12 mouse cellular contexts compared by ENCODE assay signal in genomic region chr10:22843440-22844361, GRCm38 (mm10). TPM values are rescaled to one million over a fixed set of nuclear protein-coding genes. Genes with fewer than 3 reads are reported as not detected.
DNase-seq lines count a peak whose midpoint lies in the region; ATAC-seq lines count a peak whose summit lies in the region.
"Had no signal": no experiment of that assay in that cellular context is flagged by ENCODE, and none has a peak within 500 bp of the region (broad histone marks: within the 10 kb centered on the region; RNA-seq: fewer than 3 reads in every experiment).

No protein-coding gene starts in this region.

- no peaks in the 10 kb centered on the region for H3K4me1 ChIP-seq in embryonic facial prominence, embryonic 12.5 days
- peaks cover 16% of the 10 kb centered on the region for H3K4me1 ChIP-seq in limb, embryonic 10.5 days

- H3K27me3 ChIP-seq in embryonic facial prominence, embryonic 12.5 days = peaks cover 59% of the 10 kb centered on the region
- H3K27me3 ChIP-seq in limb, embryonic 10.5 days (ENCODE audit: low read depth, poor library complexity, severe bottlenecking) = peaks cover 68% of the 10 kb centered on the region

- 0 out of 2 replicates have a peak overlapping the region, but pooled peaks have one; percentile 5 for H3K4me3 ChIP-seq in embryonic facial prominence, embryonic 12.5 days
- peak overlapping the region; percentile 27 for H3K4me3 ChIP-seq in limb, embryonic 10.5 days

- no peak for ATAC-seq in embryonic facial prominence, embryonic 12.5 days (ENCODE audit: insufficient number of reproducible peaks, insufficient read depth, low FRiP score, low TSS enrichment)

- H3K9me3 ChIP-seq in embryonic facial prominence, embryonic 12.5 days = no peaks in the 10 kb centered on the region
- no peaks in the 10 kb centered on the region for H3K9me3 ChIP-seq in limb, embryonic 10.5 days (replicated peaks)

- WGBS in embryonic facial prominence, embryonic 12.5 days = under 1% methylated on average over 26 of the region's 26 CpGs
- under 1% methylated on average over 26 of the region's 26 CpGs for WGBS in limb, embryonic 10.5 days

- no peak overlapping the region for H3K9ac ChIP-seq in embryonic facial prominence, embryonic 12.5 days

- H3K27ac ChIP-seq in embryonic facial prominence, embryonic 12.5 days = no peak overlapping the region
- H3K27ac ChIP-seq in limb, embryonic 10.5 days = no peak overlapping the region

- no peaks in the 10 kb centered on the region for H3K36me3 ChIP-seq in embryonic facial prominence, embryonic 12.5 days
- no peaks in the 10 kb centered on the region for H3K36me3 ChIP-seq in limb, embryonic 10.5 days

- H3K4me2 ChIP-seq in embryonic facial prominence, embryonic 12.5 days (replicated peaks) = 0 out of 2 replicates have a peak overlapping the region, but pooled peaks have one; percentile 12

- DNase-seq in kidney, postnatal 4 days = peak; percentile 36 to 48
- DNase-seq in kidney, postnatal 25 days = no peak
- peak; percentile 44 for DNase-seq in limb, embryonic 10.5 days (ENCODE audit: low spot score)
- peak; percentile 33 for DNase-seq in retina, embryonic 14.5 days (ENCODE audit: low spot score)
- DNase-seq in cerebellum, adult 8-10 months = no peak
- DNase-seq in layer of hippocampus, adult 9-11 months = no peak
- no peak for DNase-seq in cerebellum, postnatal 36 days
- DNase-seq: cerebellum, adult 11-12 months; kidney, adult 2 months; lung, adult 18-20 months had no signal

RNA-seq across cellular contexts. Expression of gene Tcf21, which starts 23.7 kb away (rescaled TPM):
- polyA plus RNA-seq in embryonic facial prominence, embryonic 12.5 days (2016; fragmentation: Nextera tagmentation; extraction: Ambion mirVana) = 2.5 TPM in 2 replicates
- polyA plus RNA-seq in limb, embryonic 10.5 days (2016; fragmentation: Nextera tagmentation; extraction: Ambion mirVana) = 0.71 and 2.7 TPM in 2 replicates
- polyA plus RNA-seq: frontal cortex, adult 2 months had no signal

Comparison
In these comparisons a context has a peak if more than half of its experiments do, and no peak if none do; other contexts are left out.
1. DNase-seq: peak in kidney, postnatal 4 days (2 of 2), limb, embryonic 10.5 days (single experiment) and retina, embryonic 14.5 days (single experiment); none in kidney, postnatal 25 days (0 of 2), cerebellum, adult 8-10 months (single experiment), layer of hippocampus, adult 9-11 months (single experiment) and cerebellum, postnatal 36 days (0 of 2).